Mouse (Mus musculus): ENCODE measurements around the gene Ulk1. TPM values are rescaled to one million over a fixed set of nuclear protein-coding genes. Genes with fewer than 3 reads are reported as not detected.

The Ulk1 gene
- polyA plus RNA-seq, 1 experiment from 2014 or later: 26.5 TPM

DNA sequence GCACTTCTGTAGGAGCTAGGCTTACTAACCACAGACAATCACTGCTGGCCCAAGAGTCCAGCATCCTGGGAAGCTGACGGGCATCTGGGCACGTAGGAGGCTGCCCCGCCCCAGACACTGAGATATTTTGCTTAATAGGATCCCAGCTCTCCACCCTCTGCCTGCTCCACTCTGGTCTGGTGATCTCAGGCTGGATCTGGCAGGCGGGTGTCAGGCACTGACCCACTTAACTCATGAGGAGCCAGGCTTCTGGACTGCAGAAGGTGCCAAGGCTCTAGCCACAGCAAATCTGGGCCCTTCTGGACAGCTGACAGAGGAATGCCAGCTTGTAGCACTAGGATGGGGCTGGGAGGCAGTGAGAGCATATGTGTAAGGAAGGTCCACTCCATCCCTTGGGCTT lies 7.7 kb downstream of the Ulk1 start:
- peaks cover 76% of the 10 kb centered on the region for H3K36me3 ChIP-seq
- WGBS: 90% methylated on average over 4 of the region's 4 CpGs

DNA sequence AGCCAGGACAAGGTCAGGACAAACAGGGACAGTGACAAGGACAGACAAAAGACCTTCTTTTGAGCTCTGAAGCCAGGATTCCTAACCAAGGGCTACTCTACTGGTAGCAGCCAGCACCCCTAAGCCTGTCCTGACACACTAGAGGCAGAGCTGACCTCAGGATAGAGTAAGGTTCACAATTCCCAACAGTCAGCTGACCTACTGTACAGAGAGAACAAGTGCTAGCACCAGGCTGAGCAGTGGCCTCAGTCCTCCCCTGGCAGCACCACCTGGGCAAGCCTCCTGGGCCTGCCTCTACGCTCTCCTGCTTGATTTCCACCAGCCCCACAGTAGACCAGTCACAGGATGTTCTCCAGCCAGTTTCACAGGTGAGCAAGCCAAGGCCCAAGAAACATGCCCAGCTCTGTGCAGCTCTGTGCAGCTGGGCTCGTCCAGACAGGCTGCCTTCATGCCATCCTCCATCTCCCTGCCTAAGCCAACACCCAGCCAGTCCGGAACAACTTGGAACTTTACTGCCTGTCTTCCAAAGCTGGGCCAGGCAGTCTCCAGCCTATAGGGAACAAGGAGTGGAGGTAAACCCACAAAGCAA lies 8.8 kb downstream of the Ulk1 start:
- peaks cover 82% of the 10 kb centered on the region for H3K36me3 ChIP-seq
- peaks cover 8% of the 10 kb centered on the region; the same call in 1 of the 2 replicates for H3K4me1 ChIP-seq
- no peak for ATAC-seq (ENCODE audit: insufficient number of reproducible peaks, insufficient read depth, low FRiP score, low TSS enrichment)
- no peak overlapping the region for H3K4me3 ChIP-seq
- no peak overlapping the region for H3K9ac ChIP-seq
- no peak overlapping the region for H3K4me2 ChIP-seq (replicated peaks)
- no peaks in the 10 kb centered on the region for H3K9me3 ChIP-seq
- 87% methylated on average over 3 of the region's 3 CpGs for WGBS
- no peak overlapping the region for H3K27ac ChIP-seq
- no peaks in the 10 kb centered on the region for H3K27me3 ChIP-seq

More for the DNA sequence above, 7.7 kb downstream of the Ulk1 start:
- Histone ChIP-seq H3K27ac (no peak overlapping the region), H3K9me3 (no peaks in the 10 kb centered on the region), H3K27me3 (no peaks in the 10 kb centered on the region), H3K4me2 (replicated peaks) (no peak overlapping the region), H3K9ac (no peak overlapping the region), H3K4me1 (peaks cover 17% of the 10 kb centered on the region), H3K4me3 (no peak overlapping the region)
- ATAC-seq (ENCODE audit: insufficient number of reproducible peaks, insufficient read depth, low FRiP score, low TSS enrichment): no peak

DNA sequence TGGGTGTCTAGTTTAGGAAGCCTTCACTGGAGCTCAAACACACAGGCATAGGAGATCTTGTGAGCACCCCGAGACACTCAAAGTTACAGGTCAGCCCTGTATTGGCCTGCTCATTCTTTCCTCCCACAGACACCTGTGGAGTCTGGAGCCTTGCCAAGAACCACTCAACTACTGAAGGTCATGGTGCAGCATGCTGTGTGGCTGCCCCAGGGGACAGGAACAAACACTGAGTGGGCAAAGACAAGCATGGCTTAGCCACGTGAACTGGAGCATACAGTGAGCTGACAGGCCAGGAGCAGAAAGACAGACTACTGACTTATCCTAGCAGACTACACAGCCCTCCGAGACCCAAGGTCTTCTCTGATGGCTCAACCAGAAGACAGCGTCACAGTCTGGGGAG lies 12.2 kb downstream of the Ulk1 start:
- Histone ChIP-seq H3K4me3 (no peak overlapping the region), H3K36me3 (peaks cover 93% of the 10 kb centered on the region), H3K4me1 (no peaks in the 10 kb centered on the region), H3K27me3 (no peaks in the 10 kb centered on the region), H3K9ac (no peak overlapping the region), H3K27ac (no peak overlapping the region), H3K4me2 (replicated peaks) (no peak overlapping the region), H3K9me3 (no peaks in the 10 kb centered on the region)
- WGBS: 78% methylated on average over 4 of the region's 4 CpGs
- no peak for ATAC-seq (ENCODE audit: insufficient number of reproducible peaks, insufficient read depth, low FRiP score, low TSS enrichment)

- H3K4me1 ChIP-seq: no peaks in the 10 kb centered on the region
- H3K4me2 ChIP-seq (replicated peaks): no peak overlapping the region
- H3K27ac ChIP-seq: no peak overlapping the region
- no peak for ATAC-seq (ENCODE audit: insufficient number of reproducible peaks, insufficient read depth, low FRiP score, low TSS enrichment)
- H3K4me3 ChIP-seq: no peak overlapping the region
- H3K9ac ChIP-seq: no peak overlapping the region
- WGBS: 96% methylated on average over 7 of the region's 7 CpGs
- no peaks in the 10 kb centered on the region for H3K9me3 ChIP-seq
- H3K27me3 ChIP-seq: no peaks in the 10 kb centered on the region
- peaks cover 96% of the 10 kb centered on the region for H3K36me3 ChIP-seq
Measured at GRCm38 (mm10) chr5:110794363-110794762, 15.5 kb downstream of the Ulk1 start.

DNA sequence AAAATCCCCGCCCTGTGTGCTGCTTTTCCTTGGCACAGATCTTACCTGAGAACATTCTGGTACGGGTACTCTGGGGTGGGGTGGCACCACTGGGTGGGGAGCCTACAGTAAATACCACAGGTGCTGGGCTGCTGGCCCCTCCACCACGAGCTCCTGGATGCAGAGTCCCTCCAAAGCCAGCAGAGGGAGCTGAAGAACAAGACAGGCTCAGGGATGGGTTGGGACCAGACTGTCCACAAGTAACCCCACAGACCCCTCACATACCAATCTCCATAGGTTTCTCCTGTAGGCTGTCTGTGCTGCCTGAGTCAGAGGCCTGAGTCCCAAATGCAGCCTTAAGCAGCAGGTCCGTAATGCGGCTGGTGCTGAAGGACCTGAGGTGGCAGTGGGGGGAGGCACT lies 21.2 kb downstream of the Ulk1 start:
- Histone ChIP-seq H3K36me3 (peaks cover 94% of the 10 kb centered on the region), H3K9me3 (no peaks in the 10 kb centered on the region), H3K9ac (no peak overlapping the region), H3K4me1 (no peaks in the 10 kb centered on the region), H3K4me2 (replicated peaks) (no peak overlapping the region), H3K27ac (no peak overlapping the region), H3K4me3 (no peak overlapping the region), H3K27me3 (no peaks in the 10 kb centered on the region)
- ATAC-seq (ENCODE audit: insufficient number of reproducible peaks, insufficient read depth, low FRiP score, low TSS enrichment): no peak
- 67% methylated on average over 5 of the region's 5 CpGs for WGBS

DNA sequence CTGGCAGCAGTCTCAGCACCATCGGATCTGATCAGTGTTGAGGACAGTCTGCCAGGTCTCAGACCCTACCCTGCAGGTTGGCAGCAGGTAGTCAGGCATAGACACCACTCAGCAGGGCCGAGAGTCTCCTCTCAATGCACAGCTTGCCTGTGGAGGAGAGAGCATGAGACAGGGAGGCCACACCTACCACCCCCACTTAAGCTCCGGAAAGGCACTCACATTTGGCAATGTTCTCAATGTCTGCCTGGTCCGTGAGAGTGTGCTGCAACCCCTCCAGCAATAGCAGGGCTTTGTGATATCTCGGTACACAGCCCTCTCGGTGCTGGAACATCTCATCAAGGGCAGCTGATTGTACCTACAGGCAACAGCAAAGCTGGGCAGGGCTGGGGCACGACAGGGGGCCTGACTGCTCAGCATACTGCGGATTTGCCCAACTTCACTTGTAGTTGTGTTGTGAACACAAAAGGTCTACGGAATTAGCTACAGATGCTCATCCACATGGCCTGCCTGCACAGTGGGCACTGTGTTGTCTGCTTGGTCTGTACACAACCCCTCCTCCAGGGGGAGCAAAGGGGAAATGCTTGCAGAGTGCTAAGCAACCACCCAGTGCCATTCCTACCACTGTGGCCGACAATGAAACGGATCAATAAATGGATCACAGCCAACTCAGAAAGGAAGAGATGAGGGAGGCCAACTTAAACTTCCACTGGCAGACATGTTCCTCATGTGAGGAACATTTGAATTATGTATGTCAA lies 23.6 kb downstream of the Ulk1 start:
- WGBS: 84% methylated on average over 11 of the region's 11 CpGs
- no peak for ATAC-seq (ENCODE audit: insufficient number of reproducible peaks, insufficient read depth, low FRiP score, low TSS enrichment)
- Histone ChIP-seq H3K4me2 (replicated peaks) (no peak overlapping the region), H3K4me3 (no peak overlapping the region), H3K27ac (no peak overlapping the region), H3K36me3 (peaks cover 70% of the 10 kb centered on the region), H3K9ac (no peak overlapping the region), H3K4me1 (no peaks in the 10 kb centered on the region), H3K27me3 (no peaks in the 10 kb centered on the region), H3K9me3 (no peaks in the 10 kb centered on the region)

- H3K27ac ChIP-seq: no peak overlapping the region
- ATAC-seq (ENCODE audit: insufficient number of reproducible peaks, insufficient read depth, low FRiP score, low TSS enrichment): no peak
Measured at GRCm38 (mm10) chr5:110783150-110783549, 26.7 kb downstream of the Ulk1 start.

DNA sequence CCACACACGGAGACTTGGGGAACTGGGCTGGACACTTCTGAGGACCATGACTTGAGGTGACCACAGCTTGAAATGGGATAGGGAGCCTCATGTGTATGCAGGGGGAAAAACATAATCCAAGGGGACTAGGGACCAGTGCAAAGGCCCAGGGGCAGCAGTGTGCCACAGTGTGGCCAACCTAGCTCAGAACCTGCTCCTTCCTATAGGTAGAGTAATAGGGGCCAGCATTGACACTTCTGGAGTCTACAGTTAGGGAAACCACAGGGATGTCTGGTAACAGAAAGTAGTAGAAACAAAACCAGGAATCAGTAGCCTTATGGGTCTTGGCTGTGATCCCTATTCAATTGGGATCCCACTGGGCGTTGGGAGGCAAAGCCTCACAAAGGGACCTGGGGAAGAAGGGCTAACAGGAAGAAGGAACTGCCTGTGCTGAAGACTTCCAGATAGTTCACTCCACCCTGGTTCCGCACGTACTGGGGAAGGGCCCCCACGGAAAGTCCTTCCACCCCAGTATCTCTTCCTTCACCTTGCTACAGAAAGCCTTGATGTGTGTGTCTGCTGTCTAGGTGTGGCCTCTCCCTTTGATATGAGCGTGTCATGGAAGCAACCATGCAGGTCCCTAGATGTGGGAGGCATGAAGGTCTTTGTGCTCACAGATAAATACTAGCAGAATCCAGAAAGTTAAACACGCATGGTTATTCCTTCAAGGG lies 28.2 kb downstream of the Ulk1 start:
- Histone ChIP-seq H3K36me3 (peaks cover 42% of the 10 kb centered on the region), H3K27ac (no peak overlapping the region), H3K4me2 (replicated peaks) (no peak overlapping the region), H3K9ac (no peak overlapping the region), H3K4me1 (peaks cover 9% of the 10 kb centered on the region; the same call in 1 of the 2 replicates), H3K4me3 (no peak overlapping the region), H3K9me3 (no peaks in the 10 kb centered on the region), H3K27me3 (no peaks in the 10 kb centered on the region)
- WGBS: 84% methylated on average over 7 of the region's 7 CpGs
- no peak for ATAC-seq (ENCODE audit: insufficient number of reproducible peaks, insufficient read depth, low FRiP score, low TSS enrichment)

More at GRCm38 (mm10) chr5:110783150-110783549, 26.7 kb downstream of the Ulk1 start:
- 64% methylated on average over 8 of the region's 8 CpGs for WGBS
- H3K4me2 ChIP-seq (replicated peaks): no peak overlapping the region
- H3K36me3 ChIP-seq: peaks cover 44% of the 10 kb centered on the region
- no peak overlapping the region for H3K4me3 ChIP-seq
- H3K9ac ChIP-seq: no peak overlapping the region
- no peaks in the 10 kb centered on the region for H3K9me3 ChIP-seq
- H3K27me3 ChIP-seq: no peaks in the 10 kb centered on the region
- peaks cover 9% of the 10 kb centered on the region; the same call in 1 of the 2 replicates for H3K4me1 ChIP-seq

DNA sequence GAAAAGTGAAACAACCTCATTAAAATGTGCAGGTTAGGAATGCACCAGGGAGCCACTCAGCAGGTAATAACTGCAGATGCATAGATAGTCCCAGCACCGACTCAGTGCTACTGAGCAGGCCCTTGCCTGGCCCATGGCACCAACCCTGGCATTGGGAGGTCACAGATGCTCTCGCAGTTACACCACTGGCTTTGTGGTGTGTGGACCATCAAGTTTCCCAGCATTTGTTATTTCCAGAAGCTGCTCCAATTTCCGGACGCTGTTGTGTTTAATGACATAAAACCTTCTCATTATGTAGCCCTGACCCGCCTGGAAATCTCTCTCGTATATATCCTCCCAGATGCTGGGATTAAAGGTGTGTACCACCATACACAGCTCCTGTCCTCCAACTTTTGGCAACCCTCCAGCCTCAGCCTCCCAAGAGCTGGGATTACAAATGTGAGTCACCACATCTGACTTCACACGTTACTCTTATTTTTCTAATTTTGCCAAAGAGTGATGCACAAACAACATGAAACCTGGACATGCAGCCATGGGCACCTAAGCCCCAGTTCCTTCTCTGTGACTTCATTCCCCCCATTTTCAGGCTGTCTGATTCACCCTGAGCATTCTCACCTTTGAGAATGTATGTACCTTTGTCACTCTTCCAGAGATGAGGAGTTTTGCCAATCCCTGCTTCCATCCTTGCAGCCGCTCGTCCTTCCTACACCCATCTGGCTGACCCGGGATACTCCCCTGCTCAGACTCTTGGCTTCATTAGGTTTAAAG lies 29.0 kb downstream of the Ulk1 start:
- Histone ChIP-seq H3K27me3 (no peaks in the 10 kb centered on the region), H3K27ac (0 out of 2 replicates have a peak overlapping the region, but pooled peaks have one; percentile 43), H3K4me2 (replicated peaks) (peak overlapping the region; percentile 72), H3K9me3 (no peaks in the 10 kb centered on the region), H3K4me1 (peaks cover 9% of the 10 kb centered on the region; the same call in 1 of the 2 replicates), H3K4me3 (peak overlapping the region; percentile 80), H3K9ac (peak overlapping the region; percentile 83), H3K36me3 (peaks cover 42% of the 10 kb centered on the region)
- WGBS: 60% methylated on average over 10 of the region's 10 CpGs
- no peak for ATAC-seq (ENCODE audit: insufficient number of reproducible peaks, insufficient read depth, low FRiP score, low TSS enrichment)

DNA sequence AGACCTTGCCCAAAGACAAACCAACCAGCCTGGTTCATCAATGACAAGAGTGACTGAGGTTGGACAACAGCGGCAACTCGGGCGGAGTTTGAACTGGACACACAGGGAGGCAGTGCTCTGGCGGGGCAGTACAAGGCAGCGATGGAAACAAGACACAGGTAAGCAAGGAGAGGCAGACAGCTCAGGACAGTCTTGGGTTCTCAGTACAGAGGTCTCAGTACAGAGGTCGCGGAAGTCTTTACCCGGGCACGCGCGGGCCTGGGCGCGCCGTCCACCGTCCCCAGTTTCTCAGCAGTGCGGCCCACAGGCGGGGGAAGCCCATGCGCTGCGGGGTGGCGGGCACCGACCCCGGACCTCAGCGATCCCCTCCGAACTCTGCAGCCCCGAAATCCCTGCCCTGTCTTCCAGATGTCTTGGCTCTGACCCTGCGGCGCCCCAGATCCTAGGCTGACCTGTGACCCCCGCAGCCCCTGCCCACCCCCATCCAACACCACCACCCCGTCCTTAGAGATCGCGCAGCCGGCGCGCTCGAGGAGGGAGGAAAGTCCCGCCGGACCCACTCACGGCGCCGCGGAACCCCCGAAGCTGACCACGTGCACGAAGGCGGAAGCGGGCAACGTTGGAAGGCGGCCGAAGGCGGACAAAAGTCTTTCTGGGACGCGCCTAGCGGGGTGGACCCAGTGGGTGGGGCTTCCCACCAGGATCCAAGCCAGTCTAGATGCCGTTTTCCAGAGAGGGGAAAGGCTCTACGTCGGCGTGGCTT lies 29.7 kb downstream of the Ulk1 start, which contains the start of gene Pus1:
TSS of gene Pus1 (minus strand) at position 662 of the 763 bp plus-strand sequence.
- 0 out of 2 replicates have a peak within 1 kb of the TSS, but pooled peaks have one; percentile 43 for H3K27ac ChIP-seq
- peak within 1 kb of the TSS; percentile 72 for H3K4me2 ChIP-seq (replicated peaks)
- peak within 1 kb of the TSS; percentile 83 for H3K9ac ChIP-seq
- peaks cover 9% of the 10 kb centered on the region; the same call in 1 of the 2 replicates for H3K4me1 ChIP-seq
- no peaks in the 10 kb centered on the region for H3K9me3 ChIP-seq
- peak within 1 kb of the TSS; percentile 80 for H3K4me3 ChIP-seq
- ATAC-seq (ENCODE audit: insufficient number of reproducible peaks, insufficient read depth, low FRiP score, low TSS enrichment): peak; percentile 67
- H3K27me3 ChIP-seq: no peaks in the 10 kb centered on the region
- peaks cover 44% of the 10 kb centered on the region for H3K36me3 ChIP-seq
- WGBS: under 1% methylated on average over 57 of the region's 57 CpGs
